20 mouse cellular contexts compared by ENCODE assay signal in the genomic region with DNA sequence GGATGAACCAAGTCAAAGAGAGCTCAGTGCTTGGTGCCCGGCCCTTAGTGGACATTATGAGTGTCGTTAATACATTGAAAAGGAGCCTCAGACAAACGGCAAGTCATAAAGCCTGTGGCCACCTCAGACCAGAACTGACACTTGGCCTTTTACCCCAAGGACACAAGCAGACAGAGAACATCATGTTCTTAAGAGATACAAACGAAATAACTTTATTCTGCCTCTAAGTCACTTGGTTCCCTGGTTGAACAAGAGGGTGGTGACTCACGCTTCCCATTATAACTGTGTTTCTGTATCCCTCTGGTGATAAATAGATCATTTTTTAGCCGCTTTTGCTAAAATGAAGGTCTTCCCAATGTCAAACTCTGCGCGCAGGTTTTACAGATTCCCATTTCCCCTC.
"Had no signal": no experiment of that assay in that cellular context is flagged by ENCODE, and none has a peak within 500 bp of the region (broad histone marks: within the 10 kb centered on the region; RNA-seq: fewer than 3 reads in every experiment).

No protein-coding gene starts in this region.

- DNase-seq: gastrocnemius, postnatal 14 days; gastrocnemius, postnatal 36 days; heart, adult 18-20 months; heart, postnatal 10 days; kidney, adult 11 months; kidney, adult 2 months; kidney, adult 9 months; kidney, postnatal 14 days; kidney, postnatal 36 days; layer of hippocampus, adult 9-11 months; left cerebral cortex, postnatal 4 days had no signal

- H3K27me3 ChIP-seq: heart, embryonic 12.5 days; hindbrain, embryonic 13.5 days; hindbrain, embryonic 15.5 days; limb, embryonic 13.5 days; limb, embryonic 15.5 days had no signal

- H3K4me1 ChIP-seq: heart, embryonic 12.5 days; hindbrain, embryonic 13.5 days; hindbrain, embryonic 15.5 days; limb, embryonic 15.5 days had no signal

- H3K9me3 ChIP-seq: heart, embryonic 10.5 days; hindbrain, embryonic 15.5 days; kidney, embryonic 15.5 days; limb, embryonic 13.5 days; limb, embryonic 15.5 days had no signal

- H3K4me2 ChIP-seq: heart, embryonic 12.5 days; hindbrain, embryonic 13.5 days; hindbrain, embryonic 15.5 days; kidney, embryonic 15.5 days; limb, embryonic 13.5 days; limb, embryonic 15.5 days had no signal

- H3K36me3 ChIP-seq: heart, embryonic 10.5 days; heart, embryonic 12.5 days; hindbrain, embryonic 13.5 days; hindbrain, embryonic 15.5 days; kidney, embryonic 15.5 days; limb, embryonic 13.5 days; limb, embryonic 15.5 days had no signal

- H3K27ac ChIP-seq: heart, embryonic 10.5 days; hindbrain, embryonic 13.5 days; hindbrain, embryonic 15.5 days; hindbrain, postnatal 0 days; kidney, embryonic 15.5 days; kidney, postnatal 0 days; limb, embryonic 13.5 days; limb, embryonic 15.5 days had no signal

- H3K9ac ChIP-seq: heart, embryonic 12.5 days; hindbrain, embryonic 13.5 days; hindbrain, embryonic 15.5 days; kidney, embryonic 15.5 days; limb, embryonic 13.5 days; limb, embryonic 15.5 days had no signal

- H3K4me3 ChIP-seq: heart, embryonic 10.5 days; heart, embryonic 12.5 days; hindbrain, embryonic 13.5 days; hindbrain, embryonic 15.5 days; kidney, embryonic 15.5 days; limb, embryonic 13.5 days; limb, embryonic 15.5 days had no signal
